Mouse (Mus musculus) lung, embryonic 15.5 days (tissue): ENCODE data around the gene Ophn1. TPM values are rescaled to one million over a fixed set of nuclear protein-coding genes. Genes with fewer than 3 reads are reported as not detected.

Experiments
- ATAC-seq: fragments of 200-750 bp; cut with Nextera tagmentation; 2 replicates; pipeline ENCODE4 v1.8.0; 2017; ENCODE audit warnings: moderate number of reproducible peaks, borderline replicate concordance; ENCODE audit not compliant: low FRiP score, low TSS enrichment; ENCODE audit errors: extremely low read depth
- H3K27ac ChIP-seq: fragments of 300-500 bp; sonication (generic); 2 replicates; pipeline ENCODE4 v1.5.1; 2015; ENCODE audit warnings: moderate library complexity, mild to moderate bottlenecking, inconsistent platforms
- H3K27me3 ChIP-seq: fragments of 300-500 bp; sonication (generic); 2 replicates; pipeline ENCODE4 v1.6.1; 2015; ENCODE audit warnings: inconsistent platforms
- H3K36me3 ChIP-seq: fragments of 300-500 bp; sonication (generic); 2 replicates; pipeline ENCODE4 v1.6.1; 2015; ENCODE audit warnings: inconsistent platforms
- H3K4me1 ChIP-seq: fragments of 300-500 bp; sonication (generic); 2 replicates; pipeline ENCODE4 v1.6.1; 2015; ENCODE audit warnings: inconsistent platforms
- H3K4me2 ChIP-seq: fragments of 300-500 bp; sonication (generic); 2 replicates; pipeline ENCODE4 v1.6.1; 2015; ENCODE audit warnings: inconsistent platforms, mild to moderate bottlenecking, moderate library complexity
- H3K4me3 ChIP-seq: fragments of 300-500 bp; sonication (generic); 2 replicates; pipeline ENCODE4 v1.5.1; 2015; ENCODE audit warnings: mild to moderate bottlenecking, inconsistent platforms
- H3K9ac ChIP-seq: fragments of 300-500 bp; sonication (generic); 2 replicates; pipeline ENCODE4 v1.6.1; 2015; ENCODE audit warnings: inconsistent platforms
- H3K9me3 ChIP-seq: fragments of 300-500 bp; sonication (generic); 2 replicates; pipeline ENCODE4 v1.6.1; 2016; ENCODE audit warnings: inconsistent platforms
- WGBS: fragments of 180-500 bp; shearing (Covaris S2); methylation state at CpG from one replicate; pipeline ENCODE4 v1.1.7; 2015; 5-methylcytosine and 5-hydroxymethylcytosine counted together
- polyA plus RNA-seq: library from polyadenylated mRNA; unstranded; fragments of >200 nt; fragmentation: Nextera tagmentation; extraction: Ambion mirVana; gene quantifications from 2 replicates; pipeline ENCODE4 v1.2.1, GENCODE M21; 2015

Gene Ophn1
- polyA plus RNA-seq, 1 experiment from 2014 or later = 17.8 TPM

DNA sequence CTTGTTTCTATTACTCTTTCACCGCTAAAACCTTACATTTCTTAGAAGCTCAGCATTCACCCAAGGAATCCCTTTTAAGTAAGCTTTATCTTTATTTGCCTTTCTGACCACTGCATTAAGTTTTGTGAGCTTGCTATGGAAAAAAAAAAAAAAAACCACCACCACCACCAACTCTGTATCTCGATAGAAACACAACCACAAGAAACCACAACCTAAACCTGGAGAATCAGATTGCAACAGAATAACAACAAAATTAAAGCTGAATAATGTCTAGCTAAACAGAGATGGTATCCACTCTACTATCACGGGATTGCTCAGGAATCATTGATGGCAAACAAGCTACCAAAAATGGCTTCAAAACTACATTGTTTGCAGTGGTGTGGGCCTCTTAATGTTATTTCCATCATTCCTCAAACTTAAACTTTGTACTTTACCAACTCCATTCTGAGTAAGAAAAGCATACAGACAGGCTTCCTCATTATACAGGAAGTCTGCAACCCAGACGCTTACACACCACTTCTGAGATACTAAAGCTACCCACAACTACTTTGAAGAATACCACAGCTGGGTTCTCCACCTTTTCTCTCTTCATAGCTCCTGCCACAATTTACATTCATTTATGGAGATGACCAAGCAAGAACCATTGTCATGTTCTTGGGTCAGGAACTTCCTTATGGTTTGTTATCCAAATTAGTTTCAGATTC lies 116.4 kb downstream of the Ophn1 start:
- no peak overlapping the region for H3K9ac ChIP-seq
- no peaks in the 10 kb centered on the region for H3K36me3 ChIP-seq
- 77% methylated on average over 4 of the region's 4 CpGs for WGBS
- H3K4me3 ChIP-seq = no peak overlapping the region
- no peak for ATAC-seq
- H3K4me1 ChIP-seq = no peaks in the 10 kb centered on the region
- no peak overlapping the region for H3K4me2 ChIP-seq
- H3K9me3 ChIP-seq = no peaks in the 10 kb centered on the region
- no peak overlapping the region for H3K27ac ChIP-seq
- H3K27me3 ChIP-seq = no peaks in the 10 kb centered on the region

DNA sequence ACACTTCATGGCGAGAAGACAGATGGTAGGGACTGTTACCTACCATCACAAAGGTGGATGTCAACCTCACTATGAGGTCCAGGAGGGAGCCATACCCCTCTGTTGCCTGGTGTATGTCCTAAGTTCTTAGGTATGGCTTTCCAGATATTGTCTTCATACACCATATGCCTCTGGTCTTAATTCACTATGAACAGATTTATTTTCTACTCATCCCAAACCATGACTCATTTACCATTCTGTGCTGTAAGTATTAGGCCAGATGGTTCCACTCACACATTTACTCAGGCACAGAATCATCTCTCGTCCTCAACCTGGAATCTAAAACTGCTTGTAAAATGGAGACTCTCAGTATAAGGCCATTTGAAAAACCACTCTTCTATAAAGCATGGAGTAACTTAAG lies 135.7 kb downstream of the Ophn1 start:
- Histone ChIP-seq H3K4me1 (no peaks in the 10 kb centered on the region), H3K4me3 (no peak overlapping the region), H3K4me2 (no peak overlapping the region), H3K9me3 (no peaks in the 10 kb centered on the region), H3K27me3 (no peaks in the 10 kb centered on the region), H3K36me3 (no peaks in the 10 kb centered on the region), H3K27ac (no peak overlapping the region), H3K9ac (no peak overlapping the region)
- no peak for ATAC-seq
- 61% methylated on average over 2 of the region's 2 CpGs for WGBS

GRCm38 (mm10) chrX:98751279-98751817 lies 139.5 kb downstream of the Ophn1 start:
- no peaks in the 10 kb centered on the region for H3K27me3 ChIP-seq
- H3K27ac ChIP-seq = no peak overlapping the region
- no peak overlapping the region for H3K4me3 ChIP-seq
- ATAC-seq = no peak
- no peaks in the 10 kb centered on the region for H3K36me3 ChIP-seq
- no peak overlapping the region for H3K9ac ChIP-seq
- 71% methylated on average over 1 of the region's 1 CpGs for WGBS
- no peak overlapping the region for H3K4me2 ChIP-seq
- no peaks in the 10 kb centered on the region for H3K4me1 ChIP-seq
- H3K9me3 ChIP-seq = no peaks in the 10 kb centered on the region

DNA sequence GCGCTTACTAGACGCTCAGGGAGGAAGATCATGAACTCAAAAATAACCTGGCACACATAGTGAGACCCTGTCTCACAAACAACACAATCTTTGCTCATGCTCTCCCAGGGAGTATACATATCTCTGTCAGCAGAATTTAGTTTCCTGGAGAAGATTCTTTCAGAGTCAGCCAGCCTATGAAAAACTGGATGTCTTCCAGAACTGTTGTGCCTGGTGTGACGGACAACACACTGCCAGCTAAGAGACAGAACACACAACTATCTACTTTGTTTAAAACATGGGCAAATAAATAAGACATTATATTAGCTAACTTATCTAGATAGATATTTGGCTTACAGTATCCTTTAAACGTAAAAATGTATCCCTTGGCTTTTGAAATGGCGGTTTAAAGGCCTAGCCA lies 154.1 kb downstream of the Ophn1 start:
- no peak overlapping the region for H3K4me2 ChIP-seq
- WGBS = 62% methylated on average over 5 of the region's 5 CpGs
- peak; percentile 49; the same call in 1 of the 2 replicates for ATAC-seq

GRCm38 (mm10) chrX:98722991-98723390 lies 167.8 kb downstream of the Ophn1 start:
- ATAC-seq = no peak

More for the DNA sequence above, 154.1 kb downstream of the Ophn1 start:
- no peaks in the 10 kb centered on the region for H3K9me3 ChIP-seq
- no peaks in the 10 kb centered on the region for H3K4me1 ChIP-seq
- H3K36me3 ChIP-seq = no peaks in the 10 kb centered on the region
- 0 out of 2 replicates have a peak overlapping the region, but pooled peaks have one; percentile 4 for H3K27ac ChIP-seq
- H3K4me3 ChIP-seq = no peak overlapping the region
- no peaks in the 10 kb centered on the region for H3K27me3 ChIP-seq
- no peak overlapping the region for H3K9ac ChIP-seq

DNA sequence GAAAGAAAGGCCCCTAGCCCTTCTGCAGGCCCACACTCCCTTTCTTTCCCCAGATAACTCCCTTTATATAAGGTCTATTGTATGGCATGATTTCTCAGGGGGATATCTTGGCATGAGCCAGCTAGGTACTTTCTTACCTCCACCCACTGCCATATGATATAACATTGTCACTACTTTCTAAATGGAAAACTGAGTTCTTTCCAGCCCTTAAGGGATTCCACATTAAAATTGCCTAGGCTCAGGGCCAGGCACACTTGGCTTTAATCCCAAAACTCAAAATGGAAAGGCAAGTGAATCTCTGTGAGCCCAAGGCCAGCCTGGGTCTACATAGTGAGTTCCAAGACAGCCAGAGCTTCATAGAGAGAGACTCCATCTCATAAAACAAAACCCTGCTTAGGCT lies 183.1 kb downstream of the Ophn1 start:
- Histone ChIP-seq H3K9ac (no peak overlapping the region), H3K9me3 (no peaks in the 10 kb centered on the region), H3K27me3 (no peaks in the 10 kb centered on the region), H3K27ac (no peak overlapping the region), H3K4me2 (no peak overlapping the region), H3K4me1 (no peaks in the 10 kb centered on the region), H3K4me3 (no peak overlapping the region), H3K36me3 (no peaks in the 10 kb centered on the region)
- ATAC-seq = no peak

More at GRCm38 (mm10) chrX:98722991-98723390, 167.8 kb downstream of the Ophn1 start:
- H3K4me1 ChIP-seq = no peaks in the 10 kb centered on the region
- no peaks in the 10 kb centered on the region for H3K9me3 ChIP-seq
- no peak overlapping the region for H3K27ac ChIP-seq
- no peak overlapping the region for H3K4me3 ChIP-seq
- no peaks in the 10 kb centered on the region for H3K36me3 ChIP-seq
- H3K9ac ChIP-seq = no peak overlapping the region
- WGBS = 66% methylated on average over 10 of the region's 10 CpGs
- no peaks in the 10 kb centered on the region for H3K27me3 ChIP-seq
- no peak overlapping the region for H3K4me2 ChIP-seq

- 22% methylated on average over 4 of the region's 4 CpGs for WGBS
- H3K4me1 ChIP-seq = no peaks in the 10 kb centered on the region
- ATAC-seq = no peak
- no peaks in the 10 kb centered on the region for H3K9me3 ChIP-seq
- H3K9ac ChIP-seq = no peak overlapping the region
- no peaks in the 10 kb centered on the region for H3K27me3 ChIP-seq
- H3K4me2 ChIP-seq = no peak overlapping the region
- no peaks in the 10 kb centered on the region for H3K36me3 ChIP-seq
- H3K27ac ChIP-seq = no peak overlapping the region
- no peak overlapping the region for H3K4me3 ChIP-seq
Measured at GRCm38 (mm10) chrX:98701635-98702034, 189.2 kb downstream of the Ophn1 start.

- Histone ChIP-seq H3K4me1 (no peaks in the 10 kb centered on the region), H3K27ac (no peak overlapping the region), H3K36me3 (no peaks in the 10 kb centered on the region), H3K4me3 (no peak overlapping the region), H3K9ac (no peak overlapping the region), H3K4me2 (no peak overlapping the region), H3K9me3 (no peaks in the 10 kb centered on the region), H3K27me3 (no peaks in the 10 kb centered on the region)
- no peak for ATAC-seq
Measured at GRCm38 (mm10) chrX:98682603-98683002, 208.2 kb downstream of the Ophn1 start.

DNA sequence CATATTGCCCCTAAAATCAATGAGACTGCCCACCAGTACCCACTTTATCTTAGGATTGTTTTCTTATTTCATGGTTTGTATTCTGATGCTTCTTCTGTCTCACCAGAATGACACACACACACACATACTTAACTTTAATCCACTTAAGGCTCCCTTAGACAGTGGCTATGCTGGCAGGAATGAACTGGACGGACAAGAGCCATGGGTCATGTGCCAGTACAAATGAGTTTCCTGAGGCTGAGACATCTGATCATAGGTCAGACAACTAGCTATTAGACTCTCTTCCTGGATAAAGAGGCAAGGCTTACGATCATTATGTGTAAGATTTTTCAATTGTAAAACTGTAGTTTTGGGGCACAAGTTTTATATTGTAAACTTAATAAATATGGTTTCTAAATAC lies 209.5 kb downstream of the Ophn1 start:
- Histone ChIP-seq H3K9me3 (no peaks in the 10 kb centered on the region), H3K36me3 (no peaks in the 10 kb centered on the region), H3K27me3 (no peaks in the 10 kb centered on the region), H3K9ac (no peak overlapping the region), H3K4me1 (no peaks in the 10 kb centered on the region), H3K4me2 (no peak overlapping the region), H3K4me3 (no peak overlapping the region), H3K27ac (no peak overlapping the region)
- no peak for ATAC-seq
- WGBS = 73% methylated on average over 2 of the region's 2 CpGs

DNA sequence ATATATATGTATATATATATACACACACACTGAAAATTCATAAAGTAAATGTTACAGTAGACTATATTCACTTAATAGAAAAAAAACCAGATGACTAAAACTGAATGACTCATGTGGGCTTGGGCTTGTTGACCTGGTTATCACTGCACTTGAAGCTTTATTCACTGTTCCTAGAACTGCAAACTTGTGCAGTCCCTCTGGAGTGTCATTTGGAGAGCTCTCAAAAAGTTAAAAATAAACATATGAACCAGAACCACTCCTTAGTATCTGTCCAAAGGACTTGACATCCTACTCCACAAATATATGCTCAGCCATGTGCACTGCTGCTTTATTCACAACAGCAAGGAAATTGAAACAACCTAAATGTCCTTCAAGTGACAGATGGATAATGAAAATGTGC lies 219.8 kb downstream of the Ophn1 start:
- Histone ChIP-seq H3K4me2 (no peak overlapping the region), H3K4me1 (no peaks in the 10 kb centered on the region), H3K27me3 (no peaks in the 10 kb centered on the region), H3K9me3 (no peaks in the 10 kb centered on the region), H3K9ac (no peak overlapping the region), H3K4me3 (no peak overlapping the region), H3K27ac (no peak overlapping the region), H3K36me3 (no peaks in the 10 kb centered on the region)
- ATAC-seq = no peak

- H3K27me3 ChIP-seq = no peaks in the 10 kb centered on the region
- no peak overlapping the region for H3K27ac ChIP-seq
- H3K9me3 ChIP-seq = no peaks in the 10 kb centered on the region
- no peak overlapping the region for H3K4me3 ChIP-seq
- H3K36me3 ChIP-seq = no peaks in the 10 kb centered on the region
- no peak overlapping the region for H3K9ac ChIP-seq
- H3K4me1 ChIP-seq = no peaks in the 10 kb centered on the region
- H3K4me2 ChIP-seq = no peak overlapping the region
- ATAC-seq = no peak
Measured at GRCm38 (mm10) chrX:98651431-98651830, 239.4 kb downstream of the Ophn1 start.

- Histone ChIP-seq H3K27ac (no peak overlapping the region), H3K9ac (no peak overlapping the region), H3K27me3 (no peaks in the 10 kb centered on the region; the same call in 1 of the 2 replicates), H3K4me3 (no peak overlapping the region), H3K36me3 (no peaks in the 10 kb centered on the region), H3K4me1 (no peaks in the 10 kb centered on the region), H3K4me2 (no peak overlapping the region), H3K9me3 (no peaks in the 10 kb centered on the region)
- ATAC-seq = no peak
- 76% methylated on average over 3 of the region's 3 CpGs for WGBS
Measured at GRCm38 (mm10) chrX:98628666-98629404, 262.0 kb downstream of the Ophn1 start.
